Mouse (Mus musculus): ENCODE results near the gene Chd6. TPM values are rescaled to one million over a fixed set of nuclear protein-coding genes. Genes with fewer than 3 reads are reported as not detected.

The Chd6 gene
- polyA plus RNA-seq, 1 experiment from 2014 or later, result 32.4 TPM

DNA sequence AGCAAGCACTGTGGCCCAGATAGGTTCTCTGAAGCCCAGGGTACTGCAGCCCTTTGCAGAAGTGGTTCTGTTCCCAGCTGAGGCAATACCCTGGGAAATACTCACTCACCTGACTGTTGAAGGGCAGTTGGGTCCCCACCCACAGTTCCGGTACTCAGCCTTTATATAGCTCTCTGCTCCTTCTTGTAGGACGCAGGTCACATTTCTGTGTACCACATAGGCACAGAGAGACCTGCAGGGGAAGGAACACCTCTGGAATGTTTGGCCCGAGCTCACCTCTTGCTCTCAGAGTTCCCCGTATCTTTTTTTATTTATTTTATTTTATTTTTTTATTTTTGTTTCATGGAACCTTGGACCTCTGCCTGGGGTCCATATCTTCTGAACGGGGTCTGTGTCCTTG lies 198.2 kb downstream of the Chd6 start:
- Histone ChIP-seq H3K27me3 (ENCODE audit: control insufficient read depth, insufficient read depth, low read length) (peaks cover 33% of the 10 kb centered on the region), H3K4me3 (ENCODE audit: low read depth, low read length) (no peak overlapping the region), H3K36me3 (ENCODE audit: control insufficient read depth, insufficient read depth, low read length) (no peaks in the 10 kb centered on the region), H3K4me1 (ENCODE audit: control insufficient read depth, insufficient read depth, low read length) (peaks cover 6% of the 10 kb centered on the region), H3K9me3 (ENCODE audit: control insufficient read depth, low read length) (no peaks in the 10 kb centered on the region), H3K9ac (ENCODE audit: low read length) (no peak overlapping the region), H3K4me2 (ENCODE audit: low read depth) (no peak overlapping the region), H3K27ac (ENCODE audit: low read depth, low read length) (no peak overlapping the region)
- no peak for ATAC-seq (ENCODE audit: insufficient read depth, low FRiP score, low TSS enrichment)
- WGBS, result 89% methylated on average over 5 of the region's 5 CpGs
- no peak for DNase-seq (ENCODE audit: low spot score)

DNA sequence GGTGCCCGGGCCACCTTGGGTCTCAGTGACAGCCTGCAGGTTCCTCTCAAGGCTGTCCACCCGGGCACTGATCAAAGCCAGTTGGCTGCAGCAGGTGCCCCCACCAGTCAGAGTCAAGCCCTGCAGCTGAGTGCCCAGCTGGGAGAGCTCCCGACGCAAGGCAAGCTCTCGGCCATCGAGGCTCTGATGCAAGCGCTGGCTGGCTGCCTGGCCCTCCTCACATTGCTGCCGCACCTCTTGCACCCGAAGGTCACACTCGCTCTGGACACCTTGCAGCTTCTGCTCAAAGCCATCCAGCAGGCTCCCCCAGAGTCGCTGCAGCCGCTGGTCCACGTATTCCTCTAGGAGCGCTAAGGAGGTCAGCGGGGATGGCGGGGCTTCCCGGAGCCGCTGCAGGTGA lies 200.3 kb downstream of the Chd6 start:
- H3K27me3 ChIP-seq (ENCODE audit: control insufficient read depth, insufficient read depth, low read length), result peaks cover 33% of the 10 kb centered on the region
- no peak overlapping the region for H3K27ac ChIP-seq (ENCODE audit: low read depth, low read length)

DNA sequence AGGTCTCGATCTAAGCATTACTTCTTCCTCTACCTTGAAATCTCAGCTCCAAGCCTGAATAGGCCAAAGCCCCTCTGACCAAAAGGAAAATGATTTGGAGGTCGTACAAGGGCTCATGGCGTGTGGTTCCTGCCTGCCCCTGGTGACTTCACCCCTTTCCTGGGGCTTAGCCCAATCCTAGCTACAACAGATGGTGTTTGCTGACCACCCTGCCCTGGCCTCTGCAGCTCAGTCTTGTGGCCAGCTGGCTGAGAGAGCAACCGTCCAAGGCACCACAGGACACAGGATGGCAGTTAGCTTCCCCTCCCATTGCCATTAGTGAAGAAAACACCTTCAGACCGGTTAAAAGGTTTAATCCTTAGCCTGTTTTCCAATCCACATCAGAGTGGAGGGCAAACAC lies 202.8 kb downstream of the Chd6 start:
- Histone ChIP-seq H3K9ac (ENCODE audit: low read length) (no peak overlapping the region), H3K9me3 (ENCODE audit: control insufficient read depth, low read length) (no peaks in the 10 kb centered on the region), H3K4me2 (ENCODE audit: low read depth) (no peak overlapping the region), H3K27ac (ENCODE audit: low read depth, low read length) (no peak overlapping the region), H3K4me3 (ENCODE audit: low read depth, low read length) (no peak overlapping the region), H3K4me1 (ENCODE audit: control insufficient read depth, insufficient read depth, low read length) (no peaks in the 10 kb centered on the region), H3K27me3 (ENCODE audit: control insufficient read depth, insufficient read depth, low read length) (peaks cover 11% of the 10 kb centered on the region), H3K36me3 (ENCODE audit: control insufficient read depth, insufficient read depth, low read length) (no peaks in the 10 kb centered on the region)
- 70% methylated on average over 5 of the region's 5 CpGs for WGBS
- no peak for DNase-seq (ENCODE audit: low spot score)
- ATAC-seq (ENCODE audit: insufficient read depth, low FRiP score, low TSS enrichment), result no peak

More for the DNA sequence above, 200.3 kb downstream of the Chd6 start:
- H3K4me1 ChIP-seq (ENCODE audit: control insufficient read depth, insufficient read depth, low read length), result peaks cover 6% of the 10 kb centered on the region
- no peak overlapping the region for H3K4me2 ChIP-seq (ENCODE audit: low read depth)
- 47% methylated on average over 18 of the region's 18 CpGs for WGBS
- no peak for ATAC-seq (ENCODE audit: insufficient read depth, low FRiP score, low TSS enrichment)
- no peak overlapping the region for H3K4me3 ChIP-seq (ENCODE audit: low read depth, low read length)
- H3K9ac ChIP-seq (ENCODE audit: low read length), result no peak overlapping the region
- H3K9me3 ChIP-seq (ENCODE audit: control insufficient read depth, low read length), result no peaks in the 10 kb centered on the region
- H3K36me3 ChIP-seq (ENCODE audit: control insufficient read depth, insufficient read depth, low read length), result no peaks in the 10 kb centered on the region
- DNase-seq (ENCODE audit: low spot score), result no peak

DNA sequence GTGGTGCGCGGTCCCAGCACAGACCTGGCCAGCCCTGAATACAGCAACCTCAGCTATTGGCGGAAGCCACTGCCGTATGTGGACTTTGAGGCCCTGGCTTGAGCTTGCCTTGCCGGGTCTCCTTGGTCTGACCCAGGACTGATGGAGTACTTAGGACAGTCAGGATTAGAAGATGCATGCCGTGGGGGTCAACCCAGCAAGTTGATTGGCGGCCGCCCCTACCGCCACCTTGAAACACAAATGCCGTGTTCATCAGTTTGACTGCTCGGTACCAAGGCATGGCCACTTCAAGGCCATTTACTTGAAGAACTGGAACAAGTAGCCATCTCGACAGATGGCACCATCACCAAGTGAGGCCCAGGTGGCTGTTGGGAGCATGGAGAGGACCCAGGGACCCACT lies 203.6 kb downstream of the Chd6 start:
- H3K27me3 ChIP-seq (ENCODE audit: control insufficient read depth, insufficient read depth, low read length), result peaks cover 4% of the 10 kb centered on the region
- ATAC-seq (ENCODE audit: insufficient read depth, low FRiP score, low TSS enrichment) (no peak), DNase-seq (ENCODE audit: low spot score) (no peak)
- WGBS, result 95% methylated on average over 12 of the region's 12 CpGs
- H3K9me3 ChIP-seq (ENCODE audit: control insufficient read depth, low read length), result no peaks in the 10 kb centered on the region
- H3K27ac ChIP-seq (ENCODE audit: low read depth, low read length), result no peak overlapping the region
- H3K4me1 ChIP-seq (ENCODE audit: control insufficient read depth, insufficient read depth, low read length), result no peaks in the 10 kb centered on the region
- no peak overlapping the region for H3K4me2 ChIP-seq (ENCODE audit: low read depth)
- H3K36me3 ChIP-seq (ENCODE audit: control insufficient read depth, insufficient read depth, low read length), result no peaks in the 10 kb centered on the region
- H3K9ac ChIP-seq (ENCODE audit: low read length), result no peak overlapping the region
- H3K4me3 ChIP-seq (ENCODE audit: low read depth, low read length), result no peak overlapping the region

DNA sequence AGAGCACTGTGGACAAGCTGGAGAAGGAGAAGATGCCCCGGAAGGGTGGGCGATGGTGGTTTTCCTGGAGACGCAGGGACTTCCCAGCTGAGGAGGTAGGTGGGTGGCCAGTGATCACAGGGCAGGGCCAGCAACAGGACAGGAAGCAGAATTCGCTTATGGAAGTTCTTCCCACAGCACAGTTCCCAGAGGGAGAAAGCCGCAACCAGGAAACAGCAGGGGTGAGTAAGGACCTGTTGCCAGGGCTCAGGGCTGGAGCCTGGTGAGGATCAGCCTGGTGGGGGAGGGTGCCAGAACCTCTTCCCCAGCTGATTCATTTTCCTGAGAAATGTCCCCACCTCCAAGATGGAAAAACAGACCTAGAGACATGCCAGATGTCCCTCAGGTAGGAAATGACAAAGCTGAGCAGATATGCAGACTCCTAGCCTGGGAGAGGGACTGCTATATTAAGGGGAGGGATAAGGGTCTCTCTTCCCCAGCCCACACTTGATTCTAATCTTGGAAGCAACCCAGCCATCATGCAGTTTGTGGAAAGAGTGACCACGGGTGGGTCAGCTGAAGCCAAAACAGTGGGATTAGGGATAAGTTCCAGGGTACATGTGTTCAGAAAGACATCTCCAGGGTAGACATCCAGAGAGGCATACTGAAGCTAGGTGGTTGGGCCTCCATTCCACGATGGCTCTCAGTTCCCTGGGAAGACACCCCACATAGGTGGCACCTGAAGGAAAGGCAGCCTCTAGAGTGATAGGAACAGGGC lies 207.0 kb downstream of the Chd6 start:
- H3K9ac ChIP-seq (ENCODE audit: low read length), result no peak overlapping the region
- no peak overlapping the region for H3K27ac ChIP-seq (ENCODE audit: low read depth, low read length)
- no peak overlapping the region for H3K4me3 ChIP-seq (ENCODE audit: low read depth, low read length)
- DNase-seq (ENCODE audit: low spot score) (no peak), ATAC-seq (ENCODE audit: insufficient read depth, low FRiP score, low TSS enrichment) (no peak)
- H3K27me3 ChIP-seq (ENCODE audit: control insufficient read depth, insufficient read depth, low read length), result no peaks in the 10 kb centered on the region
- WGBS, result 85% methylated on average over 7 of the region's 7 CpGs
- no peak overlapping the region for H3K4me2 ChIP-seq (ENCODE audit: low read depth)
- H3K9me3 ChIP-seq (ENCODE audit: control insufficient read depth, low read length), result no peaks in the 10 kb centered on the region
- H3K36me3 ChIP-seq (ENCODE audit: control insufficient read depth, insufficient read depth, low read length), result no peaks in the 10 kb centered on the region
- no peaks in the 10 kb centered on the region for H3K4me1 ChIP-seq (ENCODE audit: control insufficient read depth, insufficient read depth, low read length)

Other genes starting within 250 kb of the Chd6 start
- gene Zhx3, start 236.1 kb downstream of the Chd6 start, polyA plus RNA-seq (2014; fragmentation: Nextera tagmentation; extraction: Ambion mirVana), result 10.3 and 10.7 TPM in 2 replicates
- 0.24 and 0.29 TPM in 2 replicates for gene Lpin3, start 228.4 kb downstream of the Chd6 start, polyA plus RNA-seq (2014; fragmentation: Nextera tagmentation; extraction: Ambion mirVana)
- 0.68 and 1.1 TPM in 2 replicates for gene Emilin3, start 196.7 kb downstream of the Chd6 start, polyA plus RNA-seq (2014; fragmentation: Nextera tagmentation; extraction: Ambion mirVana)

Data from neural tube, embryonic 11.5 days (tissue).